Mouse (Mus musculus) CH12.LX (cell line): ENCODE results near the gene Mcur1. TPM values are rescaled to one million over a fixed set of nuclear protein-coding genes. Genes with fewer than 3 reads are reported as not detected.

Source experiments
- DNase-seq: peaks from one replicate; pipeline ENCODE4 v3.0.0-alpha.2; 2013; ENCODE audit errors: extremely low read depth
- H3K27ac ChIP-seq: 2 replicates; pipeline ENCODE4 v1.5.1; 2012; ENCODE audit warnings: low read depth, mild to moderate bottlenecking, control low read depth, moderate library complexity; ENCODE audit not compliant: insufficient read depth
- H3K27me3 ChIP-seq: replicated peaks from 2 replicates; pipeline ENCODE3; 2012; ENCODE audit warnings: inconsistent platforms
- H3K36me3 ChIP-seq, 2 experiments: replicated peaks in 1 of 2; 2 replicates each; pipeline versions ENCODE3 to v1.6.1; 2012; ENCODE audit warnings: inconsistent platforms in 1 of 2, low read length in 1 of 2, mild to moderate bottlenecking in 1 of 2, mixed read lengths in 1 of 2, moderate library complexity in 1 of 2; ENCODE audit not compliant: control insufficient read depth in 1 of 2, insufficient read depth in 1 of 2
- H3K4me1 ChIP-seq, 2 experiments: 2 replicates each; pipeline ENCODE4 v1.6.1; 2012; ENCODE audit warnings: inconsistent platforms in 1 of 2, moderate library complexity in 1 of 2; ENCODE audit not compliant: insufficient read depth in 2 of 2, control insufficient read depth in 1 of 2
- H3K4me2 ChIP-seq: 2 replicates; pipeline ENCODE4 v1.6.1; 2012; ENCODE audit warnings: low read depth, mild to moderate bottlenecking, control low read depth; ENCODE audit not compliant: poor library complexity, insufficient read depth, severe bottlenecking
- H3K4me3 ChIP-seq, 3 experiments: fragments of 150-350 bp in 1 of 3; sonication (generic) in 1 of 3; replicated peaks in 1 of 3; 2 replicates each; pipeline versions ENCODE3 to v1.5.1; 2011 to 2012; ENCODE audit warnings: low read depth in 2 of 3, low read length in 2 of 3, mild to moderate bottlenecking in 2 of 3, moderate library complexity in 2 of 3, control low read depth in 1 of 3, improper control_type of control experiment in 1 of 3, inconsistent platforms in 1 of 3, mixed read lengths in 1 of 3; ENCODE audit not compliant: poor library complexity in 1 of 3
- H3K79me2 ChIP-seq: replicated peaks from 2 replicates; pipeline ENCODE4 v1.6.1; 2012; ENCODE audit warnings: mild to moderate bottlenecking, moderate library complexity; ENCODE audit not compliant: control insufficient read depth, poor library complexity, insufficient read depth, severe bottlenecking; ENCODE audit errors: extremely low read depth
- H3K9ac ChIP-seq: 2 replicates; pipeline ENCODE4 v1.6.1; 2012; ENCODE audit warnings: low read depth, mild to moderate bottlenecking, control low read depth, moderate library complexity; ENCODE audit not compliant: insufficient read depth
- H3K9me3 ChIP-seq: replicated peaks from 2 replicates; pipeline ENCODE3; 2012; ENCODE audit warnings: low read length, inconsistent platforms, mixed read lengths
- BHLHE40 ChIP-seq: IDR thresholded peaks from 2 replicates; pipeline ENCODE4 v1.6.1; 2011; ENCODE audit warnings: mild to moderate bottlenecking, low read depth, low read length, improper control_type of control experiment
- CHD2 ChIP-seq: IDR thresholded peaks from 2 replicates; pipeline ENCODE4 v1.6.1; 2011; ENCODE audit warnings: low read length, improper control_type of control experiment
- ELF1 ChIP-seq: IDR thresholded peaks from 2 replicates; pipeline ENCODE4 v1.6.1; 2014; ENCODE audit warnings: low read depth, mild to moderate bottlenecking, inconsistent platforms, low read length, improper control_type of control experiment
- GABPA ChIP-seq: IDR thresholded peaks from 2 replicates; pipeline ENCODE4 v1.6.1; 2012; ENCODE audit warnings: low read depth, low read length, improper control_type of control experiment, inconsistent platforms; ENCODE audit not compliant: insufficient replicate concordance
- IRF4 ChIP-seq: IDR thresholded peaks from 2 replicates; pipeline ENCODE4 v1.6.1; 2014; ENCODE audit warnings: low read depth, mild to moderate bottlenecking, inconsistent platforms, low read length, improper control_type of control experiment
- JUN ChIP-seq: IDR thresholded peaks from 2 replicates; pipeline ENCODE4 v1.6.1; 2011; ENCODE audit warnings: low read depth, mild to moderate bottlenecking, low read length, improper control_type of control experiment, moderate library complexity; ENCODE audit not compliant: insufficient read depth
- KAT2A ChIP-seq: IDR thresholded peaks from 2 replicates; pipeline ENCODE4 v1.6.1; 2012; ENCODE audit warnings: low read length, improper control_type of control experiment, inconsistent platforms; ENCODE audit not compliant: insufficient replicate concordance
- MAFK ChIP-seq: IDR thresholded peaks from 2 replicates; pipeline ENCODE4 v1.6.1; 2011; ENCODE audit warnings: low read length, improper control_type of control experiment; ENCODE audit not compliant: insufficient replicate concordance
- MEF2A ChIP-seq: IDR thresholded peaks from 2 replicates; pipeline ENCODE4 v1.6.1; 2014; ENCODE audit warnings: low read depth, mild to moderate bottlenecking, inconsistent platforms, low read length, improper control_type of control experiment, borderline replicate concordance
- MYC ChIP-seq: IDR thresholded peaks from 2 replicates; pipeline ENCODE4 v1.6.1; 2011; ENCODE audit warnings: low read depth, mild to moderate bottlenecking, improper control_type of control experiment, low read length
- NRF1 ChIP-seq: IDR thresholded peaks from 2 replicates; pipeline ENCODE4 v1.6.1; 2014; ENCODE audit warnings: low read depth, mild to moderate bottlenecking, inconsistent platforms, low read length, improper control_type of control experiment, moderate library complexity
- POLR2A ChIP-seq: IDR thresholded peaks from 2 replicates; pipeline ENCODE4 v1.6.1; 2011; ENCODE audit warnings: low read depth, mild to moderate bottlenecking, improper control_type of control experiment, low read length
- POLR2AphosphoS2 ChIP-seq: IDR thresholded peaks from 2 replicates; pipeline ENCODE4 v1.6.1; 2011; ENCODE audit warnings: low read depth, low read length, improper control_type of control experiment
- RCOR1 ChIP-seq: conservative IDR thresholded peaks from 2 replicates; pipeline ENCODE4 v1.6.1; 2012; ENCODE audit warnings: low read depth, mild to moderate bottlenecking, inconsistent platforms, low read length, improper control_type of control experiment
- SMC3 ChIP-seq: IDR thresholded peaks from 2 replicates; pipeline ENCODE4 v1.6.1; 2011; ENCODE audit warnings: low read depth, low read length, improper control_type of control experiment
- TBP ChIP-seq: conservative IDR thresholded peaks from 2 replicates; pipeline ENCODE4 v1.6.1; 2011; ENCODE audit warnings: low read depth, low read length, improper control_type of control experiment
- TCF12 ChIP-seq: IDR thresholded peaks from 2 replicates; pipeline ENCODE4 v1.6.1; 2014; ENCODE audit warnings: low read depth, mild to moderate bottlenecking, inconsistent platforms, low read length, improper control_type of control experiment
- UBTF ChIP-seq: IDR thresholded peaks from 2 replicates; pipeline ENCODE4 v1.6.1; 2012; ENCODE audit warnings: low read depth, mild to moderate bottlenecking, inconsistent platforms, low read length, improper control_type of control experiment, moderate library complexity
- USF1 ChIP-seq: IDR thresholded peaks from 2 replicates; pipeline ENCODE4 v1.6.1; 2014; ENCODE audit warnings: low read depth, mild to moderate bottlenecking, inconsistent platforms, low read length, improper control_type of control experiment
- USF2 ChIP-seq: conservative IDR thresholded peaks from 2 replicates; pipeline ENCODE4 v1.6.1; 2011; ENCODE audit warnings: low read depth, low read length, improper control_type of control experiment
- ZC3H11A ChIP-seq: IDR thresholded peaks from 2 replicates; pipeline ENCODE4 v1.6.1; 2012; ENCODE audit warnings: low read depth, mild to moderate bottlenecking, inconsistent platforms, low read length, improper control_type of control experiment
- ZNF384 ChIP-seq: IDR thresholded peaks from 2 replicates; pipeline ENCODE4 v1.6.1; 2012; ENCODE audit warnings: low read depth, low read length, improper control_type of control experiment, inconsistent platforms
- dilution Hi-C: fragments of 300-500 bp; cut with MboI; formaldehyde crosslinking; loops from 2 replicates; pipeline ENCODE4 v1.14.3; 2020; ENCODE audit warnings: low sequenced_read_pairs; ENCODE audit not compliant: extremely low pct_unique_long_range_greater_than_20kb, extremely low pct_ligation_motif_present
- in situ Hi-C: fragments of 300-500 bp; cut with MboI; formaldehyde crosslinking; loops from 3 replicates; pipeline ENCODE4 v1.14.3; 2019; ENCODE audit warnings: low sequenced_read_pairs, low pct_ligation_motif_present, low pct_unique_long_range_greater_than_20kb, mixed read lengths
- polyA plus RNA-seq: library from polyadenylated mRNA; unstranded; fragments of >175 nt; gene quantifications from 2 replicates; pipeline ENCODE4 v1.2.1, GENCODE M21; 2012; ENCODE audit warnings: low read depth; ENCODE audit not compliant: insufficient read length
- total RNA-seq, 2 experiments: library from RNA; depleted of rRNA; stranded (reverse); fragments of 300-350 nt in 1 of 2; fragments of >200 nt in 1 of 2; gene quantifications; 2 replicates each; pipeline ENCODE4 v1.2.3; 2012 to 2014

The Mcur1 gene
- total and polyA plus RNA-seq, 3 experiments: 4.7 to 12.5 (median 6.3) TPM

DNA sequence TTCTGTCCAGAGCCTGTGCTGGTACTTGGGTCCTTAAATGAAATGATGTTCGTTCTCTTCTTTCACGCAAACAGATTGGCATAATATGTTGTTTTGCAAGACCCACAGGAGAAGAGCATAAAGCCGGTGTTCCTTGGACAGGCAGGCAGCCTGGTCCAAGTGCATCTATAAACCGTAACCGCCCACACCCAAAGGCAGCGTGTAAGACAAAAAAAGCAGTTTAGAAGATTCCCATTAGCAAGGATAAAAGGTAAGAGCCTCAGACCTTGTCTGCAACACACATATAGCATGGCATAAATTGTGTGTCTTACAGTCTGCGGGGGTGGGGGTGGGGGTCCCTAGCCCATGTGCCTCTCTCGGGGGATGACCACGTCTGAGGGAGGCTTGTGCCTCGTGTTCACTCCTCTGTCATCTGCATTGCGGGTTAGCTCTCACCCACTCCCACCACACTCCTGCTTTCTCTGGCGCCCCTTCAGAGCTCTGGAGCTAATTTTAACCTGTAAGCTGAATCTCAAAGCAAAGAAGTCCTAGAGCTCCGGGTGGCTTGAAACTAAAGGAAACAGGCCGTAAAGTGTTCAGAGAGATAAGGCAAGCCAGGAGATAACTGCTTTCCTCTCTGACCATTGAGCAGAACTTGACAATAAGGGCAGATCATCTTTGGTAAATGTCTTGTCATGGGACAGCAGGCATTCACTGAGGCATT, 29.7 kb downstream of the Mcur1 start:
- TF ChIP-seq MAFK (no peak), TBP (no peak), SMC3 (no peak), USF1 (no peak), IRF4 (no peak), BHLHE40 (no peak), RCOR1 (no peak), JUN (no peak), GABPA (no peak)
- H3K79me2 ChIP-seq: no peaks in the 10 kb centered on the region
- no peak overlapping the region for H3K4me2 ChIP-seq
- H3K27ac ChIP-seq: no peak overlapping the region
- no peaks in the 10 kb centered on the region for H3K4me1 ChIP-seq
- H3K4me3 ChIP-seq: no peak overlapping the region
- in situ Hi-C loops: no loop called here
- dilution Hi-C loops: no loop called here
- no peak overlapping the region for H3K9ac ChIP-seq
- no peaks in the 10 kb centered on the region for H3K27me3 ChIP-seq
- DNase-seq: no peak
- H3K9me3 ChIP-seq: peaks cover 4% of the 10 kb centered on the region
- H3K36me3 ChIP-seq: no peaks in the 10 kb centered on the region

DNA sequence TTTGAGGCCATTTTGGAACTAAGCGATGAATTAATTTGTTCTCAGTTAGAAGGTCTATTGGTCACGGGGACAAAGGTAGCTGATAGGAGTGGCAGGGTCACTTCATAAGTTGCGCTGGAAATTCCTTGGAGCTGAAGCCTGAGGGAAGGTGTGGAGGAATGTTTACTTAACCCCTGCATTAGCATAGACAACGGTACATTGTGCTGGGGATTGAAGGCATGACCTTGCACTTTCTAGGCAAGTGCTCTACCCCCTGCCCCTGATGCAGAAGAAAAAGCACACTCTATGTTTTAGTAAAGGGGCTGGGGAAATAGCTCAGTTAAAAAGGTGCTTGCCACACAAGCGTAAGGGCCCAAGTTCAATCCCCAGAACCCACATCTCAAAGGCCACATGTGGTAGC, 33.7 kb downstream of the Mcur1 start:
- TF ChIP-seq CHD2 (no peak), MYC (no peak), USF1 (no peak), KAT2A (no peak), TCF12 (no peak), NRF1 (no peak), UBTF (no peak), POLR2A (no peak), MAFK (no peak), MEF2A (no peak), ELF1 (no peak), ZNF384 (no peak), POLR2AphosphoS2 (no peak), ZC3H11A (no peak), USF2 (no peak), JUN (no peak), BHLHE40 (no peak), TBP (no peak)
- DNase-seq: no peak
- Histone ChIP-seq H3K4me3 (no peak overlapping the region), H3K36me3 (no peaks in the 10 kb centered on the region), H3K27ac (no peak overlapping the region), H3K27me3 (no peaks in the 10 kb centered on the region), H3K4me2 (no peak overlapping the region), H3K4me1 (no peaks in the 10 kb centered on the region), H3K79me2 (no peaks in the 10 kb centered on the region), H3K9ac (no peak overlapping the region), H3K9me3 (peaks cover 4% of the 10 kb centered on the region)
- in situ Hi-C loops: no loop called here
- dilution Hi-C loops: no loop called here
